Mouse (Mus musculus) stomach, embryonic 14.5 days (tissue): Measurements from ENCODE around the gene Scfd2. TPM values are rescaled to one million over a fixed set of nuclear protein-coding genes. Genes with fewer than 3 reads are reported as not detected.

Source experiments
- ATAC-seq: fragments of 200-750 bp; cut with Nextera tagmentation; 2 replicates; pipeline ENCODE4 v1.8.0; 2017; ENCODE audit warnings: low read depth, moderate TSS enrichment; ENCODE audit not compliant: insufficient number of reproducible peaks, insufficient read depth, low FRiP score
- H3K27ac ChIP-seq: fragments of 300-500 bp; sonication (generic); 2 replicates; pipeline ENCODE4 v1.5.1; 2014; ENCODE audit warnings: mild to moderate bottlenecking, low read length, moderate library complexity, mixed read lengths
- H3K27me3 ChIP-seq: fragments of 300-500 bp; sonication (generic); 2 replicates; pipeline ENCODE4 v1.6.1; 2014; ENCODE audit warnings: low read length, control low read depth, mixed read lengths; ENCODE audit not compliant: control insufficient read depth, insufficient read depth
- H3K36me3 ChIP-seq: fragments of 300-500 bp; sonication (generic); 2 replicates; pipeline ENCODE4 v1.6.1; 2014; ENCODE audit warnings: mild to moderate bottlenecking, control low read depth, low read length, moderate library complexity, mixed read lengths; ENCODE audit not compliant: control insufficient read depth, insufficient read depth
- H3K4me1 ChIP-seq: fragments of 300-500 bp; sonication (generic); 2 replicates; pipeline ENCODE4 v1.6.1; 2014; ENCODE audit warnings: low read length, control low read depth, mixed read lengths; ENCODE audit not compliant: control insufficient read depth, insufficient read depth
- H3K4me2 ChIP-seq: fragments of 300-500 bp; sonication (generic); replicated peaks from 2 replicates; pipeline ENCODE4 v1.6.1; 2014; ENCODE audit warnings: low read depth, low read length, control low read depth
- H3K4me3 ChIP-seq: fragments of 300-500 bp; sonication (generic); 2 replicates; pipeline ENCODE4 v1.5.1; 2014; ENCODE audit warnings: low read depth, low read length, control low read depth
- H3K9ac ChIP-seq: fragments of 300-500 bp; sonication (generic); replicated peaks from 2 replicates; pipeline ENCODE4 v1.6.1; 2014; ENCODE audit warnings: low read depth, mild to moderate bottlenecking, control low read depth, low read length, moderate library complexity, mixed read lengths
- H3K9me3 ChIP-seq: fragments of 300-500 bp; sonication (generic); 2 replicates; pipeline ENCODE4 v1.6.1; 2016; ENCODE audit warnings: low read depth, low read length, control low read depth; ENCODE audit not compliant: control insufficient read depth
- WGBS: fragments of 180-500 bp; shearing (Covaris S2); extraction: QIAGEN DNeasy Blood & Tissue Kit; methylation state at CpG from one replicate; pipeline ENCODE4 v1.1.7; 2014; 5-methylcytosine and 5-hydroxymethylcytosine counted together
- polyA plus RNA-seq: library from polyadenylated mRNA; unstranded; fragments of >200 nt; fragmentation: Nextera tagmentation; extraction: Ambion mirVana; gene quantifications from 2 replicates; pipeline ENCODE4 v1.2.1, GENCODE M21; 2014

Scfd2 gene
- polyA plus RNA-seq, 1 experiment from 2014 or later = 15.0 TPM

- ATAC-seq = no peak
- H3K4me3 ChIP-seq = no peak overlapping the region
- H3K4me2 ChIP-seq = no peak overlapping the region
- no peak overlapping the region for H3K9ac ChIP-seq
- peaks cover 10% of the 10 kb centered on the region for H3K4me1 ChIP-seq
- H3K27ac ChIP-seq = no peak overlapping the region
- H3K27me3 ChIP-seq = no peaks in the 10 kb centered on the region
- 85% methylated on average over 10 of the region's 10 CpGs for WGBS
- no peaks in the 10 kb centered on the region for H3K9me3 ChIP-seq
- no peaks in the 10 kb centered on the region for H3K36me3 ChIP-seq
Observed at GRCm38 (mm10) chr5:74476551-74476950, 55.0 kb downstream of the Scfd2 start.

DNA sequence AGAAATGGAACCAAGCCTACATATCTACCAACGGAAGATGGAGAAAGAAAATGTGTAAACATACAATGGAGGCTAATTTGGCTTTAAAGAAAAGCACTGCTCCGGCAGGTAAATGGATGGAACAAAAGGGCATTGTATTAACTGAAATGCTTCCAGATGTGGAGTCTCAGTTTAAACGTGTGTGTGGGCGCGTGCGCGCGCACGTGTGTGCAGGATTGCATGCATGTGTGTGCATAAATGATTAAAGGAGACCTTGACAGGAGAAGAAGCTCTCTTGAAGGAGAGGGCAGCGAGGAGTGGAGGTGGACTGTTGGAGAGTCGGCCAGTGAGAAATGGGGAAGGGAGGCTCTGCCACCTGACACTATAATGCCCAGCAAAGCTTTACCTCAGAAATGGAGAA lies 58.4 kb downstream of the Scfd2 start:
- H3K27ac ChIP-seq = no peak overlapping the region
- no peaks in the 10 kb centered on the region for H3K9me3 ChIP-seq
- H3K4me2 ChIP-seq = no peak overlapping the region
- no peaks in the 10 kb centered on the region for H3K36me3 ChIP-seq
- 84% methylated on average over 11 of the region's 11 CpGs for WGBS
- ATAC-seq = no peak
- 0 out of 2 replicates have a peak, but pooled peaks cover 3% of the 10 kb centered on the region for H3K4me1 ChIP-seq
- no peak overlapping the region for H3K9ac ChIP-seq
- no peak overlapping the region for H3K4me3 ChIP-seq
- H3K27me3 ChIP-seq = no peaks in the 10 kb centered on the region

DNA sequence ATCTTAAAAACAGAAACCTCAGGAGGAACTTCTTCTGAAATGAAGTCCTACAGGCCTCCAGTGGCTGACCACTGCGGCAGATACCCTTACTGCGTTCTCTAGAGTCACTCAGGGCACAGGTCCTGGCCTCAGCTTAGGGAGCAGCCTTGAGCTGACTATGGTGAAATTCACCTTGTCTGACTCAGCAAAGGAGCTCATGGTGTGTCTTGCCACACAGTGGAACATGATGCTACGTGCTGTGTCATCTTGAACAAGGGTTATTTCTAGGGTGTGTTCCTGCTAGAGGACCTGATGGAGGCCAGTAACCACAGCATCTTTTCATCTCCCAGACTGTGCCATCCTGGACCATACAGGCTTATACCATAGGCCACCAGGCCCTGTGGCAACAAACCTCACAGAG lies 60.7 kb downstream of the Scfd2 start:
- H3K27ac ChIP-seq = no peak overlapping the region; the same call in 1 of the 2 replicates
- WGBS = 89% methylated on average over 3 of the region's 3 CpGs
- no peak for ATAC-seq

DNA sequence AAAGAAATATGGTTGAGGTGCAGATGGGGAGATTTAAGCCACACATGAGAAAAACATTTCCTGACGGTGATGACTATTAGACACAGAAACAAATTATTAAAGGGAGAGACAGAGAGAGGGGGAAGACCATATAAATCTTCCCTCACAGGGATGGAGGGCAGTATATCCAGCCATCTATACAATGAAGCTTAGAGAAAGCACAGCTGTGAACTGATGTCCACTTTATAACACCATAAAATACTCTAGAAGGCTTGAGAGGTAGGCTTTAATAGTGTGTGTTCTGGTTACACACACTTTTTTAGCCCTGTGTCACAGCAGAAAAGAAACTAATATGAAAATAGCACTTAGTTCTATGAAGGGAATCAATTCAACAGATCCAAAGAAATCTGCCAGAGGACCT lies 61.9 kb downstream of the Scfd2 start:
- H3K9me3 ChIP-seq = no peaks in the 10 kb centered on the region
- 33% methylated on average over 1 of the region's 1 CpGs for WGBS
- H3K27me3 ChIP-seq = no peaks in the 10 kb centered on the region
- H3K9ac ChIP-seq = no peak overlapping the region
- H3K4me1 ChIP-seq = 0 out of 2 replicates have a peak, but pooled peaks cover 3% of the 10 kb centered on the region
- no peak for ATAC-seq
- no peak overlapping the region for H3K4me3 ChIP-seq
- H3K36me3 ChIP-seq = no peaks in the 10 kb centered on the region
- no peak overlapping the region for H3K4me2 ChIP-seq
- peak overlapping the region; percentile 18; the same call in 1 of the 2 replicates for H3K27ac ChIP-seq

More for the DNA sequence above, 60.7 kb downstream of the Scfd2 start:
- Histone ChIP-seq H3K4me3 (no peak overlapping the region), H3K36me3 (no peaks in the 10 kb centered on the region), H3K27me3 (no peaks in the 10 kb centered on the region), H3K9ac (no peak overlapping the region), H3K9me3 (no peaks in the 10 kb centered on the region), H3K4me1 (0 out of 2 replicates have a peak, but pooled peaks cover 3% of the 10 kb centered on the region), H3K4me2 (no peak overlapping the region)

DNA sequence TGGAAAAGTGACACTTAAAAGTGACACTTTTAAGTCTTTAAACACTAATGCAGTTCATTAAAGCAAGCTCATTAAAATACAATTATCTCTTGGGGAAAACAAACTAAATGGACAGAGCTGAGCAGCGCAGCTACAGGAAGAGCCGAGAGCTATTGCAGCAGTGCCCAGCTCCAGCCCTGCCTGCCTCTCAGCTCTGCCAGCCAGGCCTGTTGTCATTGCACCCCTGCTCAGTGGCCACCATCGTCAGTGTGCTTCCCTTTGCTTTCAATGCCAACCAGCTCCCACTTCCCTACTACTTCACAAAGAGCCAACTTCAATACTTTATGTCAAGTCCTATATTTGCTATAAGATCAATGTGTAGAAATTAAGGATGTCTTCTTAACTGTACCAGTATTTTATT lies 63.8 kb downstream of the Scfd2 start:
- no peak overlapping the region for H3K9ac ChIP-seq
- no peak overlapping the region for H3K4me3 ChIP-seq
- H3K9me3 ChIP-seq = no peaks in the 10 kb centered on the region
- H3K27ac ChIP-seq = no peak overlapping the region
- no peak for ATAC-seq
- WGBS = 72% methylated on average over 3 of the region's 3 CpGs
- H3K4me2 ChIP-seq = no peak overlapping the region
- no peaks in the 10 kb centered on the region for H3K36me3 ChIP-seq
- H3K4me1 ChIP-seq = 0 out of 2 replicates have a peak, but pooled peaks cover 3% of the 10 kb centered on the region
- H3K27me3 ChIP-seq = no peaks in the 10 kb centered on the region

DNA sequence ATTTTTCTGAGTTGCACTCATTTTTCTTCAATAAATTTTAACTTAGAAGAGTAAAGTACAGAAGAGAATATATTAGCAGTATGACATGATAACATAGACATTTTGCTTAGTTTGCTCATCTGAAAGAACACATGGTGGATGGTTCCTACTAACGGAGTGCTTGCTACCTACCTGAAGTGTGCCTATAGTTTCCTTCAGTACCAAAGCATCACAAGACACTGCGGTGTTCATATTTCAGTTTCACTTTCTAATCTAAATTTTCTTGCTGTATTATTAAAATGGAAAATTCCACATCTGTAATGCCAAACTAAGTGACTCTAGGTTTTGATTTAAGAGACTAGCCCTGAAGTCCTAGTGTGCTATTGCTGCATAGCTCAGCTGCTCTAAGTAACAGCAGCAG lies 74.8 kb downstream of the Scfd2 start:
- no peak for ATAC-seq
- Histone ChIP-seq H3K9me3 (no peaks in the 10 kb centered on the region), H3K36me3 (no peaks in the 10 kb centered on the region), H3K27ac (no peak overlapping the region), H3K4me1 (0 out of 2 replicates have a peak, but pooled peaks cover 4% of the 10 kb centered on the region), H3K9ac (no peak overlapping the region), H3K4me3 (no peak overlapping the region), H3K27me3 (no peaks in the 10 kb centered on the region), H3K4me2 (no peak overlapping the region)
- 42% methylated on average over 2 of the region's 2 CpGs for whole genome bisulfite sequencing

- Histone ChIP-seq H3K4me2 (no peak overlapping the region), H3K4me3 (no peak overlapping the region), H3K36me3 (no peaks in the 10 kb centered on the region), H3K4me1 (0 out of 2 replicates have a peak, but pooled peaks cover 10% of the 10 kb centered on the region), H3K9ac (no peak overlapping the region), H3K27me3 (no peaks in the 10 kb centered on the region), H3K9me3 (no peaks in the 10 kb centered on the region), H3K27ac (no peak overlapping the region)
- ATAC-seq = no peak
- 85% methylated on average over 6 of the region's 6 CpGs for WGBS
Observed at GRCm38 (mm10) chr5:74455510-74456269, 75.9 kb downstream of the Scfd2 start.

- H3K36me3 ChIP-seq = no peaks in the 10 kb centered on the region
- H3K9me3 ChIP-seq = no peaks in the 10 kb centered on the region
- H3K4me1 ChIP-seq = 0 out of 2 replicates have a peak, but pooled peaks cover 11% of the 10 kb centered on the region
- H3K9ac ChIP-seq = no peak overlapping the region
- H3K27ac ChIP-seq = no peak overlapping the region
- no peak for ATAC-seq
- 88% methylated on average over 9 of the region's 9 CpGs for WGBS
- H3K27me3 ChIP-seq = no peaks in the 10 kb centered on the region
- no peak overlapping the region for H3K4me3 ChIP-seq
- H3K4me2 ChIP-seq = no peak overlapping the region
Observed at GRCm38 (mm10) chr5:74455094-74455493, 76.5 kb downstream of the Scfd2 start.
